Mouse (Mus musculus) embryonic fibroblast, embryonic 13.5 days (primary cell): ENCODE data around the gene Sncb. TPM values are rescaled to one million over a fixed set of nuclear protein-coding genes. Genes with fewer than 3 reads are reported as not detected.

Source experiments
- H3K27ac ChIP-seq: 2 replicates; pipeline ENCODE4 v1.5.1; 2012; ENCODE audit warnings: low read length, control low read depth, inconsistent platforms; ENCODE audit not compliant: insufficient read depth
- H3K4me1 ChIP-seq: 2 replicates; pipeline ENCODE4 v1.6.1; 2011; ENCODE audit warnings: low read length; ENCODE audit not compliant: control insufficient read depth, insufficient read depth
- H3K4me3 ChIP-seq: 2 replicates; pipeline ENCODE4 v1.5.1; 2011; ENCODE audit warnings: mild to moderate bottlenecking, control low read depth, low read length; ENCODE audit not compliant: insufficient read depth
- CTCF ChIP-seq: IDR thresholded peaks from 2 replicates; pipeline ENCODE4 v1.5.1; 2011; ENCODE audit warnings: mild to moderate bottlenecking, control low read depth, low read length, moderate library complexity, borderline replicate concordance; ENCODE audit not compliant: insufficient read depth
- POLR2A ChIP-seq: IDR thresholded peaks from 2 replicates; pipeline ENCODE4 v1.6.1; 2011; ENCODE audit warnings: low read depth, mild to moderate bottlenecking, control low read depth, low read length, moderate library complexity
- polyA plus RNA-seq: library from polyadenylated mRNA; stranded (reverse); fragments of >200 nt; gene quantifications from 2 replicates; pipeline ENCODE4 v1.2.4, GENCODE M21; 2011; ENCODE audit warnings: low read depth; ENCODE audit not compliant: missing spikeins, insufficient read length

Gene Sncb
- polyA plus RNA-seq, 1 experiment, result not detected

DNA sequence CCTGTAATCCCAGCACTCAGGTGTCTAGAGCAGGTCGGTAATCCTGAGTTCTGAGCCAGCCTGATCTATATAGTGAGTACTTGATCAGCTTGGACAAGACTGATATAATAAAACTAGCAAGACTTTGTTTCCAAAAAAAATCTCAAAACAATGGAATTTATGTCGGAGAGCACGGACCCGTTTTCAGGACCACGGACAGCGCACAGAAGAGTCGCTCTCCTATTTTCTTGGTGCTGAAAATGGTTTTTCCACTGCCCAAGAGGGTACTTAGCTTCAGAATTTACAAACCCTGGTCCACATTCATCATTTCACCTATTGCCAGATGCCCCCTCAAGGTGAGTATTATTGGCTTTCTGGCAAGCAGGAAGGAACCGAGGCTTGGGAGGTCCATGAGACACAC, 15.7 kb downstream of the Sncb start:
- no peak overlapping the region for H3K27ac ChIP-seq
- no peak overlapping the region for H3K4me3 ChIP-seq
- no peak for TF ChIP-seq CTCF
- no peak for TF ChIP-seq POLR2A
- H3K4me1 ChIP-seq, result no peaks in the 10 kb centered on the region

DNA sequence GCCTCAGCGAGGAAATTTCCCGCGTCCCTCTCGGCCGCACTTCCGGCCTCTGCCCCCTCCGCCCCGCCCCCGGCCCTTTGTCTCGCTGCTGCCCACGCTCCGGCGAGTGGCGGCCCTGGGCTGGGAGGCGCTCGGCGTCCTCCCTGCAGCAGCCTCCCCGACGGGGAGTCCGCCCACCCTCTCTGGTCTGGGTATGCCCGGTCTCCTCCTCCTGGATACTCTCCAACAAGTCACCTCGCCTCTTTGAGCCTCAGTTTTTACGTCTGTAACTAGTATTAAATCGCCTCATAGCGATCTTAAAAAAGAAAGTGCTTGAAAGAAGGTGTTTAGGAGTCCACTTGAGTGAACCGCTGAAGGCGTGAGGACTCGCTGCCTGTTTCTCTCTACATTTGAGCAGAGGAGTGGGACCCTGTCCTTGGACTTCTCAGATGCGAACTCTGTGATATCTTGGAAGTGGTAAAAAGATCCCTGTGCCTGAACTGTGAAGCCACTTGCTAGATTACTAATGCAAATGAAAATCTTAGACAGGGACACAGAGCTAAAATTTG, 16.5 kb downstream of the Sncb start, which contains the start of gene Gprin1:
Gprin1 (minus strand) TSS at position 11 of the 548 bp plus-strand sequence.
- H3K27ac ChIP-seq, result no peak within 1 kb of the TSS
- TF ChIP-seq CTCF (no peak), POLR2A (no peak)
- H3K4me1 ChIP-seq, result no peaks in the 10 kb centered on the region

DNA sequence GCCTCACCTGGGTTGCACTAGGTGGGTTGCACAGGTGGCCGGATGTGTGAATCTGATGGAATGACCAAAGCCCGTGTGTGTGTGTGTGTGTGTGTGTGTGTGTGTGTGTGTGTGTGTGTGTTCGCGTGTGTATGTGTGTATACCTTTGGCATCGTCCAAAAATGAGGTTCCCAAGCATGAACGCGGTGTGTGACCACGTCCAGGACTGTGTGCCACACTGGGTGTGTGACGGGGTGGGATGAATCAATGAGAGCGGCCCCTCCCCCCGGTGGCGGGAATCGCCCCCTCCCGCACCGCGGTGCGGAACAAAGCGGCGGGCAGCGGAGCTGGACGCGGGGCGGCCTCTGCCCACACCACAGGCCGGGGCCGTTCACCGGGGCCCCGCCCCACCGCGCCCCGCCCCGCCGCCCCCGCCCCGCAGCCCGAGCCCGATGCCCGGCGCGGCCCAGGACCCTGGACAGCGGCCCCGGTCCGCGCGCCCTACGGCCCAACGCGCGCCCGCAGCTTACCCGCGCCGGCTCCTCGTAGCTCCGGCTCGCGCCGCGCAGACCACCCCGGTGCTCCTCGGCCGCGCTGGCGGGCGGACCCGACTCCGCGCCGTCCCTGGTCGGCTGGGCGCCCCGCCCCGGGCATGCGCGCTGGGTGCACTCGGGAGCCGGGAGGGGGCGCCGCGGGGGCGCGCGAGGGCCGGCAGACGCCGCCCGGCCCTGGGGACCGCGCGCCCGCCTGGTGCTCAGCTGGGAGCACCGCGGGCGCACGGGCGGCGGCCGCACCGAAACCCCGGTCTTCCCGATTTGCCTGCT, 17.1 kb downstream of the Sncb start:
- H3K27ac ChIP-seq, result no peak overlapping the region

More for the DNA sequence above, 16.5 kb downstream of the Sncb start, which contains the start of gene Gprin1:
- H3K4me3 ChIP-seq, result peak within 1 kb of the TSS; percentile 5; the same call in 1 of the 2 replicates

DNA sequence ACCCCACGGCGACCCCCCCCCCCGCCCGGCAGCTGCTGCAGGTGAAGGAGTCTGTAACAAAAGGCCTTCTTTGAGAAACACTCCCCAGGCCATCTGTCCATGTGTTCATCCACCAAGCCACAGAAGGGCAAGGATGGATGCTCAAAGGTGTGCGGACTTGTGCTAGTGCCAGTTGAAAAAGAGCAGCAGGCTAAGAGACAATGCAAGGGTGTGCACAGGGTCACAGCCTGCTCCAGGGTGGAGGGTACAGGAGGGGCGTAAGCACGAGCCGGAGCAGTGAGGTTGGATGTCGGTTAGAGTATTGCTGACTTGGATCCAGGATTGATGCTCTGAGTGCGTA, 17.7 kb downstream of the Sncb start:
- Histone ChIP-seq H3K4me3 (no peak overlapping the region), H3K4me1 (no peaks in the 10 kb centered on the region), H3K27ac (no peak overlapping the region)
- TF ChIP-seq CTCF (no peak), POLR2A (no peak)

More for the DNA sequence above, 17.1 kb downstream of the Sncb start:
- H3K4me1 ChIP-seq, result no peaks in the 10 kb centered on the region
- peak overlapping the region; percentile 5; the same call in 1 of the 2 replicates for H3K4me3 ChIP-seq
- TF ChIP-seq CTCF, result no peak
- TF ChIP-seq POLR2A, result no peak

DNA sequence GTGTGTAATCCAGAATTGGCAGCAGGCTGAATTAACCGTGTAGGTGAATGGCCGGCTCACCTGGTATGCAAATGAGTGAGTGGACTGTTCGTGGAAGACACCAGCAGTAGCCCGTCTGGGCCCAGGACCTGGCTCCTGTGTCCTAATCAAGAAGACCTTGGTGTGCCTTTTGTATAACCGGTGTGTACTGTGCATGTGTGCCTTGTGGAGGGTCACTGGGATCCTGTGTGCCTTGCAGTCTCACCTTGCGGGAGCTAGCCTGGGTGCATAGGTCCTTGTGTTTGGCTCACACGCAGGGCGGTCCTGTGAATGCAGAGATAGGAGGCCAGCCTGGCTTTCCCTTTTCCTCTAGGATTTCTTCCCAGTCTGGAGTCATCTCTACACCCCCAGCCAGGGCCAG, 18.2 kb downstream of the Sncb start:
- H3K27ac ChIP-seq, result no peak overlapping the region
- no peak for TF ChIP-seq POLR2A
- no peaks in the 10 kb centered on the region for H3K4me1 ChIP-seq
- no peak overlapping the region for H3K4me3 ChIP-seq

DNA sequence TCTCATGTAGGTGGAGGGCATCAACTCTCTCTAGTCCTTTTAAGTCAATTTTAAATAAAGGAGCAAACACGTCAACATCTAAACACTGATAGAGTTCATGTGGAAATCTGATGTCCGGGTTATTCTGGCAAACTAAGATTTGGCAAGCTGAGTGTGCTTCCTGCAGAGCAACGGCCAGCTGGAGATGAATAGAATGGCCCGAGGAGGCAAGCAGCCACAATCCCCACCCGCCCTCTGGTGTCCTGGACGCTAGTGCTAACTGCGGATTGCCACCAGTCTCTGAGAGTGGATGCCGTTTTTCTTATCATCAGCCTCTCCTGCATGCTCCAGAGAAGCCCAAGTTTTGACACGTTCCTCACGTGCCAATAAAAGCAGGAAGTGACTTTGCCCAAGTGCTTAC, 19.5 kb downstream of the Sncb start:
- Histone ChIP-seq H3K27ac (no peak overlapping the region), H3K4me3 (no peak overlapping the region), H3K4me1 (no peaks in the 10 kb centered on the region)
- TF ChIP-seq CTCF (no peak), POLR2A (no peak)

DNA sequence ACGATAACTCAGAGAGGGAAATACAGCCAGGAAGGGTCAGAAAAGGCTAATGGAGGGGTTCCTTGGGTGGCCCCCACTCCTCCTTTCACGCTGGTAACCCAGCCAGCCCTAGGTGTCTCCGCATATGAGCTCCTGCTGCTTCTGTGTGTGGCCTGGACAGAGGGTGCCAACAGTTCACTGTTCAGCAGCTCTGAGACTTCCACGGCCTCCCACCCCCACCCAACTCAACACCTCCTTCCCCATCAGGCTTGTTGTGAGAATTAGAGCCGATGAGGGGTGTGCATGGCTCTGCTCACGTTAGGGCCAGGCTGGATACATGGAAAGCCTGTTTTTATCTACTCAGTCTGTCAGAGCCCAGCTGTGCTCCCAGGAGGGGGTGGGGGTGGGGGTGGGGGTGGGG, 20.3 kb downstream of the Sncb start:
- Histone ChIP-seq H3K4me3 (no peak overlapping the region), H3K4me1 (no peaks in the 10 kb centered on the region), H3K27ac (no peak overlapping the region)
- TF ChIP-seq POLR2A (no peak), CTCF (no peak)

DNA sequence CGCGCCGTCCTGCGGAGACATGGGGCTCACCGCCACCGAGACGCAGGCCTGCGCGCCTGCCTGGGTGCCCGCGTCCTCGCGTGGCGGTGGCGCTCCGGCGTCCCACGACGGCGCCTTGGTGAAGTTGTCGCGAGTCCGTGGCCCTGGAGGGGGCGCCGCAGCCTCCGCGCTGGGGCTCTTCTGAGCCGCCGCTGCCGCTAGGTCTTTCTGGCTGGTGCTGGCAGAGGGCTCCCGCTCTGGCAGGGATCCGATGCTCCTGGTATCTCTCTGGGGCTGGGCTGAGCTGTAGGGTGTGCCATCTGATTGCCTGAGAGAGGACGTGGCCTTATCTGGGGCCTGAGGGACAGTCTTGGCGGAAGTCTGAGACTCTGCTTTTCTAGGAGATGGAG, 28.2 kb downstream of the Sncb start:
- Histone ChIP-seq H3K4me3 (no peak overlapping the region), H3K27ac (no peak overlapping the region)
- TF ChIP-seq POLR2A, result no peak
- TF ChIP-seq CTCF, result no peak

DNA sequence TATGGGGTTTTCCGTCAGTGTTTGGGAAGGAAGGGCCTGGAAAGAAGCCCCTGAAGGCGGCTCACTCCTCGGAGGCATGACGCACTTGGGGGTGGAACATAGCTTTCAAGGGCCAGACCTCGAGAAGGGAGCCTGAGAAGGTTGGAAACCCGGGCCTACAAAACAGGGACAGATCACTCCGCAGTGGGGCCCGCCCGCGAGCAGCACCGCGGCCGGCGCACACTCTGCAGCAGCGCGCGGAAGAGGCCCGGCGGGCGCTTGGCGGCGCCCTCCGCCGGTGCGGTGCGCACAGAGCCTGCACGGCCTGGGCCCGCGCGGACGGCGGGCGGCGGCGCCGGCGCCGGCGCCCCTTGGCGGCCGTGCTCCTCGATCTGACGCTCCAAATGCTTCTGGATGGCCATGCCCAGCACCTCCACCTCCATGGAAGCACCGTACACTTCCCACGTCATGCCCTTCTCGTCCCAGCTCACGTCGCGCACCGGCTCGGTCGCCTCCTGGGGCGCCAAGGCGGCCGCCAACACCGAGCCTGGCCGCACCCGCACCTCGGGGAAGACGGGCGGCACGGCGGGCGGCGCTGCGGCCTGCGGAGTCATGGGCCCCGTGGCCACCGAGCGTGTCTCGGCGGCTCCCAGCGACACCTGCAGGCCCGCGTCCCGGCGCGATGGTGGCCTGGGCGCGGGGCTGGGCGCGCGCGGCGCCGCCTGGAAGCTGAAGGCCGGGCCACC, 28.7 kb downstream of the Sncb start:
- H3K4me1 ChIP-seq, result no peaks in the 10 kb centered on the region
- H3K27ac ChIP-seq, result no peak overlapping the region
- no peak for TF ChIP-seq CTCF
- TF ChIP-seq POLR2A, result no peak
- H3K4me3 ChIP-seq, result no peak overlapping the region

More for the DNA sequence above, 28.2 kb downstream of the Sncb start:
- H3K4me1 ChIP-seq, result no peaks in the 10 kb centered on the region

DNA sequence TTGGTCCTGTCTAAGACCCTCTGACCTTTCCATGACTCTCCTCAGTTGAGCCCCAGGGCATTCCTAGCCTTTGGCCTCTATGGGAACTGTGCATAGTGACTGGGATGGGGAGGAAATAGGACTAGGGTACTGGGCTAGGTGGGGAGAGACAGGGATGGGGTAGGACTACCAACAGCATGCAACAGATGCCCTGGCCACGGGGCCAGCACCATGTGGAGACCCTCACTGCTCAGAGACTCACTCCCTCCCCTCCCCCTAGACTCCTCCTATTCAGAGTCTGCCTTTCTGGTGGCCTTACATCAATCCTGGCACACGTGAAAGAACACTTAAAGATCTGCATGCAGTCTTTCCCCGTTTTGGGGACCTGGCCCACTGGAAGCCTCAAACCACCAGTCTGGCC, 29.5 kb downstream of the Sncb start:
- TF ChIP-seq CTCF (no peak), POLR2A (no peak)
- Histone ChIP-seq H3K27ac (no peak overlapping the region), H3K4me1 (no peaks in the 10 kb centered on the region), H3K4me3 (no peak overlapping the region)
